Mouse (Mus musculus): ENCODE results near the gene Add2.

DNA sequence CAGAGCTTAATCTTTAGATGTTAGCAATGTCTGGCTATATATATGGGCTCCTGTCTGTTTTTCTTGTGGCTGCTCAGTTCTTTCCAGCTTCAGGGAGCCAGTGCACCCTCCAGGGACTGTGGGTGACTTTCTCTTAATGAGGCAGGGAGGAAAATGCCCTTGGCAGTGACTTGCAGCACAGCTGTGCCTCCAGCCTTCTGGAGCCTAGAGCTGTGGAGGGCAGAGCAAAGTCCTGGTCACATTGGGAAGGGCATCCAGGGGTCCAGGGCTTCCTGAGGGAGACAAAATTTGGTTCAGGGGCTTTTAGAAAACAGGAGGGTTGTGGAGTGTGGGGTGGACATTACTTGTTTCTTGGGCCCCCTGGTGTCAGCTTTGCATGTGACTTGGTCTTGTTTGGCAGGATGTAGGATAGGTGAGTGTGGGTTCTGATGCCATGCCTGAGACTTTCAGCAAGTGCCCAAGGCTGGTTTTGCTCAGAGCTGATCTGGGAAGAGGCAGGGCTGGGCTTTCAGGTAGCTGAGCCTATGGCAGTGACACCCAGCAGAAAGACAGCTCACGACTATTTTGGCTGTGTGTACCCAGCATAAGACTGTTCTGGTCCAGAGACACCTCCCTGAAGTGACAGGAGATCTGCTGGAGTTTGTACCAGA lies 50.0 kb downstream of the Add2 start:
- TF ChIP-seq CTCF (conservative IDR thresholded peaks at IDR 0.05; ENCODE audit: insufficient read depth, insufficient read length, low read depth, low read length) (no peak), POLR2A (IDR thresholded peaks at IDR 0.05; ENCODE audit: low read depth, low read length) (no peak)
